Mouse (Mus musculus): ENCODE measurements around the gene Lmo4. TPM values are rescaled to one million over a fixed set of nuclear protein-coding genes. Genes with fewer than 3 reads are reported as not detected.

Gene Lmo4
- 49.0 and 64.6 TPM in 2 replicates for polyA plus RNA-seq (2014; fragmentation: Nextera tagmentation; extraction: Ambion mirVana)

GRCm38 (mm10) chr3:144204413-144205311 lies at the start of gene Lmo4:
TSS of gene Lmo4 (minus strand) at chr3:144205220.
- H3K9ac ChIP-seq (ENCODE audit: low read depth, low read length), result peak within 1 kb of the TSS; percentile 94
- peaks cover 14% of the 10 kb centered on the region for H3K4me1 ChIP-seq (ENCODE audit: control insufficient read depth, insufficient read depth, low read length)
- no peaks in the 10 kb centered on the region for H3K27me3 ChIP-seq (ENCODE audit: control insufficient read depth, insufficient read depth, low read length)
- peaks cover 5% of the 10 kb centered on the region; the same call in 1 of the 2 replicates for H3K36me3 ChIP-seq (ENCODE audit: control insufficient read depth, insufficient read depth, low read length)
- H3K27ac ChIP-seq (ENCODE audit: low read depth, low read length), result peak within 1 kb of the TSS; percentile 98
- H3K4me3 ChIP-seq (ENCODE audit: low read length), result peak within 1 kb of the TSS; percentile 87
- peak; percentile 73 for ATAC-seq (ENCODE audit: low FRiP score, low TSS enrichment)
- WGBS, result under 1% methylated on average over 38 of the region's 76 CpGs
- H3K9me3 ChIP-seq (ENCODE audit: control insufficient read depth, low read length), result no peaks in the 10 kb centered on the region
- H3K4me2 ChIP-seq (replicated peaks; ENCODE audit: low read depth, low read length), result peak within 1 kb of the TSS; percentile 96

DNA sequence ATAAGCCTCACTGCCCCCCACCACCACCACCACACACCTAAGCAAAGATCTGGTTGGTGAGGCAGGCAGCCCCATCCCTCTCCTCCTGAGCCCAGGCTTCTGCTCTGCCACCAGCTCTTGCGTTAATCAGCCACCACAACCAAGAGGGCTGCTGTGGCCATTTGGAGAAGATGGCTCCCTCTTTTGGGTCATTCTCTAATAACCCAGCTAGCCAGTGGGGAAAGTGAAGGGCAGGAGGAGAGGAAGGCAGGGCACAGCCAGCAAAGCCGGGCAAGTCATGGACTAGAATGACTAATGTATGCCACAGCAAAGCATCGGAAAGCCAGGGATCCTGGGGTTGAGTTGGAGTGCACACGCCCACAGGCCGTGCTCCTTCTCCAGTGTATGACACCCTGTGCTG lies 49.3 kb upstream of the Lmo4 start:
- ATAC-seq (ENCODE audit: low FRiP score, low TSS enrichment), result no peak
- no peak overlapping the region for H3K4me3 ChIP-seq (ENCODE audit: low read length)
- no peaks in the 10 kb centered on the region for H3K36me3 ChIP-seq (ENCODE audit: control insufficient read depth, insufficient read depth, low read length)
- no peak overlapping the region for H3K27ac ChIP-seq (ENCODE audit: low read depth, low read length)
- H3K4me2 ChIP-seq (replicated peaks; ENCODE audit: low read depth, low read length), result no peak overlapping the region
- H3K27me3 ChIP-seq (ENCODE audit: control insufficient read depth, insufficient read depth, low read length), result no peaks in the 10 kb centered on the region
- H3K9ac ChIP-seq (ENCODE audit: low read depth, low read length), result no peak overlapping the region
- H3K9me3 ChIP-seq (ENCODE audit: control insufficient read depth, low read length), result no peaks in the 10 kb centered on the region
- WGBS, result 86% methylated on average over 5 of the region's 5 CpGs
- no peaks in the 10 kb centered on the region for H3K4me1 ChIP-seq (ENCODE audit: control insufficient read depth, insufficient read depth, low read length)

GRCm38 (mm10) chr3:144253018-144253417 lies 48.0 kb upstream of the Lmo4 start:
- Histone ChIP-seq H3K9me3 (ENCODE audit: control insufficient read depth, low read length) (no peaks in the 10 kb centered on the region), H3K27me3 (ENCODE audit: control insufficient read depth, insufficient read depth, low read length) (no peaks in the 10 kb centered on the region), H3K4me2 (replicated peaks; ENCODE audit: low read depth, low read length) (no peak overlapping the region), H3K4me3 (ENCODE audit: low read length) (no peak overlapping the region), H3K4me1 (ENCODE audit: control insufficient read depth, insufficient read depth, low read length) (no peaks in the 10 kb centered on the region), H3K27ac (ENCODE audit: low read depth, low read length) (no peak overlapping the region), H3K36me3 (ENCODE audit: control insufficient read depth, insufficient read depth, low read length) (no peaks in the 10 kb centered on the region), H3K9ac (ENCODE audit: low read depth, low read length) (no peak overlapping the region)
- ATAC-seq (ENCODE audit: low FRiP score, low TSS enrichment), result no peak
- 74% methylated on average over 6 of the region's 6 CpGs for WGBS

- H3K27ac ChIP-seq (ENCODE audit: low read depth, low read length), result no peak overlapping the region
- no peak for ATAC-seq (ENCODE audit: low FRiP score, low TSS enrichment)
- H3K4me3 ChIP-seq (ENCODE audit: low read length), result no peak overlapping the region
- H3K9me3 ChIP-seq (ENCODE audit: control insufficient read depth, low read length), result no peaks in the 10 kb centered on the region
- no peaks in the 10 kb centered on the region for H3K4me1 ChIP-seq (ENCODE audit: control insufficient read depth, insufficient read depth, low read length)
- no peaks in the 10 kb centered on the region for H3K36me3 ChIP-seq (ENCODE audit: control insufficient read depth, insufficient read depth, low read length)
- no peak overlapping the region for H3K9ac ChIP-seq (ENCODE audit: low read depth, low read length)
- H3K27me3 ChIP-seq (ENCODE audit: control insufficient read depth, insufficient read depth, low read length), result no peaks in the 10 kb centered on the region
- no peak overlapping the region for H3K4me2 ChIP-seq (replicated peaks; ENCODE audit: low read depth, low read length)
- whole genome bisulfite sequencing, result 83% methylated on average over 4 of the region's 4 CpGs
Observed at GRCm38 (mm10) chr3:144252109-144252508, 47.1 kb upstream of the Lmo4 start.

GRCm38 (mm10) chr3:144242025-144242673 lies 37.1 kb upstream of the Lmo4 start:
- no peak overlapping the region for H3K4me3 ChIP-seq (ENCODE audit: low read length)
- H3K27ac ChIP-seq (ENCODE audit: low read depth, low read length), result no peak overlapping the region
- H3K4me1 ChIP-seq (ENCODE audit: control insufficient read depth, insufficient read depth, low read length), result no peaks in the 10 kb centered on the region
- no peak overlapping the region for H3K4me2 ChIP-seq (replicated peaks; ENCODE audit: low read depth, low read length)
- no peaks in the 10 kb centered on the region for H3K9me3 ChIP-seq (ENCODE audit: control insufficient read depth, low read length)
- no peaks in the 10 kb centered on the region for H3K36me3 ChIP-seq (ENCODE audit: control insufficient read depth, insufficient read depth, low read length)
- no peaks in the 10 kb centered on the region for H3K27me3 ChIP-seq (ENCODE audit: control insufficient read depth, insufficient read depth, low read length)
- no peak for ATAC-seq (ENCODE audit: low FRiP score, low TSS enrichment)
- WGBS, result 24% methylated on average over 15 of the region's 15 CpGs
- no peak overlapping the region for H3K9ac ChIP-seq (ENCODE audit: low read depth, low read length)

- Histone ChIP-seq H3K27me3 (ENCODE audit: control insufficient read depth, insufficient read depth, low read length) (no peaks in the 10 kb centered on the region), H3K4me1 (ENCODE audit: control insufficient read depth, insufficient read depth, low read length) (no peaks in the 10 kb centered on the region), H3K4me2 (replicated peaks; ENCODE audit: low read depth, low read length) (no peak overlapping the region), H3K4me3 (ENCODE audit: low read length) (no peak overlapping the region), H3K9ac (ENCODE audit: low read depth, low read length) (no peak overlapping the region), H3K9me3 (ENCODE audit: control insufficient read depth, low read length) (no peaks in the 10 kb centered on the region), H3K27ac (ENCODE audit: low read depth, low read length) (no peak overlapping the region), H3K36me3 (ENCODE audit: control insufficient read depth, insufficient read depth, low read length) (no peaks in the 10 kb centered on the region)
- ATAC-seq (ENCODE audit: low FRiP score, low TSS enrichment), result no peak
- WGBS, result 90% methylated on average over 3 of the region's 3 CpGs
Observed at GRCm38 (mm10) chr3:144241161-144241560, 36.1 kb upstream of the Lmo4 start.

GRCm38 (mm10) chr3:144238482-144238881 lies 33.5 kb upstream of the Lmo4 start:
- Histone ChIP-seq H3K9me3 (ENCODE audit: control insufficient read depth, low read length) (no peaks in the 10 kb centered on the region), H3K27ac (ENCODE audit: low read depth, low read length) (no peak overlapping the region), H3K27me3 (ENCODE audit: control insufficient read depth, insufficient read depth, low read length) (no peaks in the 10 kb centered on the region), H3K36me3 (ENCODE audit: control insufficient read depth, insufficient read depth, low read length) (no peaks in the 10 kb centered on the region), H3K4me2 (replicated peaks; ENCODE audit: low read depth, low read length) (no peak overlapping the region), H3K9ac (ENCODE audit: low read depth, low read length) (no peak overlapping the region), H3K4me3 (ENCODE audit: low read length) (no peak overlapping the region), H3K4me1 (ENCODE audit: control insufficient read depth, insufficient read depth, low read length) (no peaks in the 10 kb centered on the region)
- no peak for ATAC-seq (ENCODE audit: low FRiP score, low TSS enrichment)
- 93% methylated on average over 11 of the region's 11 CpGs for WGBS

GRCm38 (mm10) chr3:144232347-144233008 lies 27.5 kb upstream of the Lmo4 start:
- H3K27me3 ChIP-seq (ENCODE audit: control insufficient read depth, insufficient read depth, low read length), result no peaks in the 10 kb centered on the region
- no peak for ATAC-seq (ENCODE audit: low FRiP score, low TSS enrichment)
- no peaks in the 10 kb centered on the region for H3K9me3 ChIP-seq (ENCODE audit: control insufficient read depth, low read length)
- H3K4me2 ChIP-seq (replicated peaks; ENCODE audit: low read depth, low read length), result no peak overlapping the region
- no peaks in the 10 kb centered on the region for H3K36me3 ChIP-seq (ENCODE audit: control insufficient read depth, insufficient read depth, low read length)
- 92% methylated on average over 11 of the region's 11 CpGs for WGBS
- H3K27ac ChIP-seq (ENCODE audit: low read depth, low read length), result no peak overlapping the region
- no peaks in the 10 kb centered on the region for H3K4me1 ChIP-seq (ENCODE audit: control insufficient read depth, insufficient read depth, low read length)
- no peak overlapping the region for H3K4me3 ChIP-seq (ENCODE audit: low read length)
- no peak overlapping the region for H3K9ac ChIP-seq (ENCODE audit: low read depth, low read length)

Data from kidney, embryonic 14.5 days (tissue).